Mouse (Mus musculus) liver, postnatal 0 days (tissue): ENCODE results near the gene Pgd. TPM values are rescaled to one million over a fixed set of nuclear protein-coding genes. Genes with fewer than 3 reads are reported as not detected.

ENCODE experiments used
- ATAC-seq: fragments of 200-750 bp; cut with Nextera tagmentation; 2 replicates; pipeline ENCODE4 v1.8.0; 2017; ENCODE audit warnings: mild to moderate bottlenecking, moderate library complexity
- DNase-seq: peaks from one replicate; pipeline ENCODE4 v3.0.0-alpha.2; 2016
- H3K27ac ChIP-seq: fragments of 300-500 bp; sonication (generic); 2 replicates; pipeline ENCODE4 v1.5.1; 2014; ENCODE audit warnings: antibody characterized with exemption, moderate library complexity, mild to moderate bottlenecking, low read depth
- H3K27me3 ChIP-seq: fragments of 300-500 bp; sonication (generic); 2 replicates; pipeline ENCODE4 v1.6.1; 2014; ENCODE audit warnings: low read length, control low read depth, mixed read lengths; ENCODE audit not compliant: insufficient read depth
- H3K36me3 ChIP-seq: fragments of 300-500 bp; sonication (generic); replicated peaks from 2 replicates; pipeline ENCODE4 v1.6.1; 2014; ENCODE audit warnings: mild to moderate bottlenecking, control low read depth, low read length, moderate library complexity, mixed read lengths; ENCODE audit not compliant: insufficient read depth
- H3K4me1 ChIP-seq: fragments of 300-500 bp; sonication (generic); 2 replicates; pipeline ENCODE4 v1.6.1; 2014; ENCODE audit warnings: antibody characterized with exemption, mild to moderate bottlenecking, control low read depth; ENCODE audit not compliant: insufficient read depth
- H3K4me2 ChIP-seq: fragments of 300-500 bp; sonication (generic); 2 replicates; pipeline ENCODE4 v1.6.1; 2014; ENCODE audit warnings: low read depth, mild to moderate bottlenecking, low read length, moderate library complexity, mixed read lengths
- H3K4me3 ChIP-seq: fragments of 300-500 bp; sonication (generic); 2 replicates; pipeline ENCODE4 v1.5.1; 2014; ENCODE audit warnings: low read depth, low read length
- H3K9ac ChIP-seq: fragments of 300-500 bp; sonication (generic); replicated peaks from 2 replicates; pipeline ENCODE4 v1.6.1; 2014; ENCODE audit warnings: mild to moderate bottlenecking, moderate library complexity
- H3K9me3 ChIP-seq: fragments of 300-500 bp; sonication (generic); 2 replicates; pipeline ENCODE4 v1.6.1; 2016; ENCODE audit warnings: mild to moderate bottlenecking, control low read depth, low read length, mixed read lengths
- CTCF ChIP-seq: sonication (generic); IDR thresholded peaks from 2 replicates; pipeline ENCODE4 v1.5.1; 2016; ENCODE audit warnings: antibody characterized with exemption, low read depth
- EP300 ChIP-seq: IDR thresholded peaks from 2 replicates; pipeline ENCODE4 v1.6.1; 2016; ENCODE audit warnings: antibody characterized with exemption, low read depth, mild to moderate bottlenecking
- WGBS: fragments of 180-500 bp; shearing (Covaris S2); extraction: QIAGEN DNeasy Blood & Tissue Kit; methylation state at CpG from one replicate; pipeline ENCODE4 v1.1.7; 2014; ENCODE audit not compliant: insufficient replicate concordance; 5-methylcytosine and 5-hydroxymethylcytosine counted together
- polyA plus RNA-seq: library from polyadenylated mRNA; unstranded; fragments of >200 nt; fragmentation: Nextera tagmentation; extraction: Ambion mirVana; gene quantifications from 2 replicates; pipeline ENCODE4 v1.2.1, GENCODE M21; 2015

Gene Pgd
- polyA plus RNA-seq, 1 experiment from 2014 or later, result 49.9 TPM

DNA sequence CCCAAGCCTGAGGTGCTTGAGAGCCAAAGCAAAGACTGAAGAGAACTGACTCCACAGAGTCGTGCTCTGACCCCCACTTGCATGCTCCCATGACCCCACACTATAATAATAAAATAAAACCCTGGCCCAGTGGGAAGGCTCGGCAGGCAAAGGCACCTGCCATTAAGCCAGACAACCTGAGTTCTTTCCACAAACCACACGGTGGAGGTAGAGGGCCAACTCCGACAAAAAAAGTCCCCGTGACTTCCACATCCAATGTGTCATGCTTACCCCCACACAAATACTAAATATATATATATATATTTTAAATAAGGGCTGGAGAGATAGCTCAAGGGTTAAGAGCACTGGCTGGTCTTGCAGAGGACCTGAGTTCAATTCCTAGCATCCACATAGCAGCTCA is 2.4 kb downstream of the Pgd start:
- Histone ChIP-seq H3K4me1 (peaks cover 10% of the 10 kb centered on the region), H3K36me3 (peaks cover 46% of the 10 kb centered on the region)

DNA sequence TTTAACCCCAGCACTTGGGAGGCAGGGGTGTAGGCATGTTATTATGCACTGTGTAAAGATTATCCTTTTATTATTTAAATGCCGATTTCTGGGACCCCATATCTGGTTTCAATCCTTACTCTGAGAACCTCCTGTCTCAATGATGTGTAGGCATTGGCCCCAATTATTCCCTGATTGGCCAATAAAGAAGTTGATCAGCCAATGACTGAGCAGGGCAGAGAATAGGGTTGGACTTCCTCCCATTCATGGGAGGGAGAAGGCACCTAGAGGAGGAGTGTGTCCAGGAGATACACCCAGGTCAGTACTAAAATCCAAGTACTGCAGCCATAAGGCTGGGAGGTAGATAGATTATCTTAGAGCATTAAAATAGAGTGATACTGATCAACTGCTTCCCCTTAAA is 3.4 kb downstream of the Pgd start:
- H3K9ac ChIP-seq, result no peak overlapping the region
- peaks cover 10% of the 10 kb centered on the region for H3K4me1 ChIP-seq
- no peaks in the 10 kb centered on the region for H3K27me3 ChIP-seq
- no peak for TF ChIP-seq CTCF
- TF ChIP-seq EP300, result no peak
- no peaks in the 10 kb centered on the region for H3K9me3 ChIP-seq
- H3K36me3 ChIP-seq, result peaks cover 55% of the 10 kb centered on the region
- WGBS, result 74% methylated on average over 1 of the region's 1 CpGs
- DNase-seq (no peak), ATAC-seq (no peak)
- no peak overlapping the region for H3K4me3 ChIP-seq
- H3K4me2 ChIP-seq, result peak overlapping the region; percentile 98
- H3K27ac ChIP-seq, result no peak overlapping the region

More for the DNA sequence above, 2.4 kb downstream of the Pgd start:
- no peak for DNase-seq
- WGBS, result 54% methylated on average over 5 of the region's 5 CpGs
- 0 out of 2 replicates have a peak overlapping the region, but pooled peaks have one; percentile 18 for H3K4me3 ChIP-seq
- TF ChIP-seq CTCF (peak; percentile 47), EP300 (no peak)
- no peak overlapping the region for H3K9ac ChIP-seq
- H3K27ac ChIP-seq, result no peak overlapping the region
- H3K9me3 ChIP-seq, result no peaks in the 10 kb centered on the region
- H3K27me3 ChIP-seq, result no peaks in the 10 kb centered on the region
- no peak for ATAC-seq
- peak overlapping the region; percentile 98 for H3K4me2 ChIP-seq

DNA sequence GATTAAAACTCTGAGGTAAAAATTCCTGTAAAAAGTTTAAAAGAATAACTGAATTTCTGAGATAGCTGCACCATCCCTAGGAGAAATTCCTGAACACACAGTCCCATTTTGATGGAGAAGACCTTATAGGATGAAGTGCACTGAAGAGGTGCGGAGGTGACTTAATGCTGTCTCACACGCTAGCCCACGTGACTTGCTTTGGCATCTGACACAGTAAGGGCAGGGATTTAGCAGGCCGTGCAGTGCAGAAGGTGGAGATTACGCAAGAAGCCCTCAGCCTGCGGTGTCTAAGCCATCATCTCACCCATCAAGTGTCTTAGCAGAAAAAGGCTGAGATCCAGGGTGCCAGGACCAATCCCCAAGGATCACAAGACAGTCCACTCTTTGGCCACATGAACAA is 5.4 kb downstream of the Pgd start:
- TF ChIP-seq EP300 (no peak), CTCF (no peak)
- no peaks in the 10 kb centered on the region for H3K27me3 ChIP-seq
- H3K9me3 ChIP-seq, result no peaks in the 10 kb centered on the region
- H3K4me3 ChIP-seq, result no peak overlapping the region
- peaks cover 76% of the 10 kb centered on the region for H3K36me3 ChIP-seq
- H3K4me2 ChIP-seq, result no peak overlapping the region
- DNase-seq, result no peak
- WGBS, result 60% methylated on average over 6 of the region's 6 CpGs
- H3K27ac ChIP-seq, result no peak overlapping the region
- no peak overlapping the region for H3K9ac ChIP-seq
- ATAC-seq, result no peak
- peaks cover 12% of the 10 kb centered on the region for H3K4me1 ChIP-seq

DNA sequence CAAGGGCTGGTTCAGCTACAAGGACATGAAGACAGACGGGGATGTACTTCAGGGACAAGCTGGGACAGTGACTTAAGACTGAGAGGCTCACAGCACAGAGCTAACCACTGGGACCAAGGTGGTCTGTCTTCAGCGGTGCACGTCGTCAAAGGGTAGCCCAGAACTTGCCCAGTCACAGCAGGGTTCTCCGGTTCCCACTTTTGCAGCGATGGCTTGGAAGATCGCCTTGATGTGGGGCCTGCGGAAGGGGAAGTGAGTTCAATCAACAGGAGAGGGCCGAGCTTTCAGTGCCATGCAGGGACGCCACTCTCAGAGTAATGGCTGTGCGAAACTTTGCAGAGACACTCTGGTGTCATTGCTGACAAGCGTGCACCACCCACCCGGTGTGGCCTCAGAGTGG is 6.7 kb downstream of the Pgd start:
- Histone ChIP-seq H3K4me3 (no peak overlapping the region), H3K4me2 (no peak overlapping the region), H3K4me1 (peaks cover 2% of the 10 kb centered on the region; the same call in 1 of the 2 replicates), H3K9ac (no peak overlapping the region), H3K27ac (peak overlapping the region; percentile 22; the same call in 1 of the 2 replicates), H3K27me3 (no peaks in the 10 kb centered on the region), H3K9me3 (no peaks in the 10 kb centered on the region), H3K36me3 (peaks cover 84% of the 10 kb centered on the region)
- TF ChIP-seq EP300 (no peak), CTCF (no peak)
- WGBS, result 79% methylated on average over 13 of the region's 13 CpGs
- ATAC-seq (no peak), DNase-seq (no peak)

DNA sequence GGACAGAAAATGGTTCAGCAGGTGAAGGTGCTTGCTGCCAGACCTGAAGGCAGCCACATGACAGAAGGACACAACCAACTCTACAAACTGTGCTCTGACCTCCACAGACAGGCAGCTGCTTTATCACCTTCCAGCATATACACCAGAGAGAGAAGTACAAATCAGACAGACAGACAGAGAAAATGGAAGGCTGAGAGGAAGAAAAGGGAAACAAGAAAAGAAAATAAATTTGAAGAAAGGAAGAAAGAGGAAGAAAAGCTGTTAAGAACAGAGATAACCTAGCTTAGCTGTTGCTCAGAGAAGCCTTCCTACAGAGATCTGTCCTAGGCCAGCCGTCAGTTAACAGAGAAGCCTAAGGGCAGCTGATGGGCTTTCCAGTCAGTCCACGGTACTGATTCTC is 7.4 kb downstream of the Pgd start:
- DNase-seq (no peak), ATAC-seq (no peak)
- Histone ChIP-seq H3K4me1 (peaks cover 2% of the 10 kb centered on the region; the same call in 1 of the 2 replicates), H3K4me2 (no peak overlapping the region), H3K9me3 (no peaks in the 10 kb centered on the region), H3K4me3 (no peak overlapping the region), H3K9ac (no peak overlapping the region), H3K27me3 (no peaks in the 10 kb centered on the region), H3K36me3 (peaks cover 86% of the 10 kb centered on the region), H3K27ac (no peak overlapping the region)
- WGBS, result 84% methylated on average over 2 of the region's 2 CpGs
- TF ChIP-seq EP300 (no peak), CTCF (no peak)

DNA sequence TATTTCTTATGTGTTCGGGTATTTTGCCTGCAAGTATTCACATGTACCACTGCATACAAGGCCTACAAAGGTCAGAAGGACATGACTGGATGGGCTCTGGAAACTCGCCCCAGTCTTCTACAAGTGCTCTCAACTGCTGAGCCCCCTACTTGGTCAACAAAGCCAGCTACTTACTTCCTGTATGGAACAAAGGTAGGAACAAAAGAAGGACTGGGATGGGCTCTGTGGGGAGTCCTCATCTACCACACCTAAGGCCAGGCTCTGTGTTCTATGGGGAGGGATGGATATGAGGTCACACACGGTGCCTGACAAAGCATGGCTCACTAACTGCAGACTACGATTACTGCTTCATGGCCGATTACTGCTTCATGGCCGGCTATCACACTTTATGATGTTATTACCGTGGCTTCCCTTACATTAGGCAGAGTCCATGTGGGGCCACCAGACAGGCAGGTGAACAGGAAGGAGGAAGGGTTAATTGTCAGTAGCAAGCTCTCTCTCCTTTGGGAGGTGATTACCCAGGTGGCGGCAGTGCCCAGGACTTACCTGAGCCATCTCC is 9.1 kb downstream of the Pgd start:
- no peak overlapping the region for H3K4me3 ChIP-seq
- DNase-seq (no peak), ATAC-seq (no peak)
- no peak overlapping the region for H3K27ac ChIP-seq
- H3K4me2 ChIP-seq, result no peak overlapping the region
- H3K27me3 ChIP-seq, result no peaks in the 10 kb centered on the region
- H3K4me1 ChIP-seq, result peaks cover 2% of the 10 kb centered on the region; the same call in 1 of the 2 replicates
- H3K9ac ChIP-seq, result no peak overlapping the region
- no peak for TF ChIP-seq EP300
- TF ChIP-seq CTCF, result no peak
- H3K36me3 ChIP-seq, result peaks cover 87% of the 10 kb centered on the region
- H3K9me3 ChIP-seq, result no peaks in the 10 kb centered on the region
- 90% methylated on average over 8 of the region's 8 CpGs for WGBS
